8 mouse cellular contexts compared by ENCODE assay signal in genomic region chr19:60945801-60946311, GRCm38 (mm10). TPM values are rescaled to one million over a fixed set of nuclear protein-coding genes. Genes with fewer than 3 reads are reported as not detected.
DNase-seq lines count a peak whose midpoint lies in the region; ATAC-seq lines count a peak whose summit lies in the region.

No protein-coding gene starts in this region.

- no peak overlapping the region for H3K9ac ChIP-seq in heart, embryonic 13.5 days

- no peak overlapping the region for H3K4me2 ChIP-seq in heart, embryonic 13.5 days

- H3K9me3 ChIP-seq in heart, embryonic 13.5 days, result no peaks in the 10 kb centered on the region

- ATAC-seq in heart, embryonic 13.5 days (ENCODE audit: extremely low read depth, insufficient number of reproducible peaks, low FRiP score, low TSS enrichment), result no peak
- no peak for ATAC-seq in frontal cortex, adult (ENCODE audit: low TSS enrichment)

- H3K27ac ChIP-seq in heart, embryonic 13.5 days (replicated peaks), result peak overlapping the region; percentile 58

- WGBS in heart, embryonic 13.5 days, result 62% methylated on average over 3 of the region's 3 CpGs

- H3K4me1 ChIP-seq in heart, embryonic 13.5 days, result peaks cover 52% of the 10 kb centered on the region

- H3K4me3 ChIP-seq in heart, embryonic 13.5 days, result no peak overlapping the region

- H3K27me3 ChIP-seq in heart, embryonic 13.5 days (replicated peaks), result no peaks in the 10 kb centered on the region

- DNase-seq in ovary, adult 18-20 months (ENCODE audit: low spot score), result peak; percentile 56
- no peak for DNase-seq in ovary, postnatal 10 days (ENCODE audit: low spot score)
- DNase-seq in cerebellum, adult 9-10 months, result peak; percentile 85
- DNase-seq in kidney, postnatal 10 days, result peak; percentile 80
- DNase-seq in monocyte, adult 2 months (ENCODE audit: low read depth in 1 of 2, low spot score in 2 of 2), result peak; percentile 72 to 84
- no peak for DNase-seq in right cerebral cortex, postnatal 36 days (ENCODE audit: low spot score in 2 of 2)

- H3K36me3 ChIP-seq in heart, embryonic 13.5 days, result no peaks in the 10 kb centered on the region

RNA-seq across cellular contexts. Expression of gene Grk5, which starts 56.3 kb away (rescaled TPM):
- 3.4 and 3.7 TPM in 2 replicates for polyA plus RNA-seq in heart, embryonic 13.5 days (2015; fragmentation: Nextera tagmentation; extraction: Ambion mirVana)

Comparison
In these comparisons a context has a peak if more than half of its experiments do, and no peak if none do; other contexts are left out.
1. DNase-seq: peak in ovary, adult 18-20 months (single experiment), cerebellum, adult 9-10 months (single experiment), kidney, postnatal 10 days (single experiment) and monocyte, adult 2 months (2 of 2); none in ovary, postnatal 10 days (single experiment) and right cerebral cortex, postnatal 36 days (0 of 2).